23 mouse cellular contexts compared by ENCODE assay signal in genomic region chr6:16076266-16076665, GRCm38 (mm10).
DNase-seq lines count a peak whose midpoint lies in the region; ATAC-seq lines count a peak whose summit lies in the region.
"Had no signal": no experiment of that assay in that cellular context is flagged by ENCODE, and none has a peak within 500 bp of the region (broad histone marks: within the 10 kb centered on the region; RNA-seq: fewer than 3 reads in every experiment).

No protein-coding gene starts in this region.

- DNase-seq in left cerebral cortex, postnatal 4 days, result peak; percentile 29
- no peak for DNase-seq in left cerebral cortex, postnatal 25 days (ENCODE audit: low spot score in 2 of 2)
- peak; percentile 6 for DNase-seq in testis, postnatal 14 days (ENCODE audit: low spot score)
- no peak for DNase-seq in testis, postnatal 10 days (ENCODE audit: low spot score)
- no peak for DNase-seq in gastrocnemius, postnatal 36 days
- DNase-seq: adrenal gland, adult 2 months; B cell, adult 2 months; cerebellum, adult 2 months; kidney, postnatal 25 days; liver, postnatal 0 days; lung, postnatal 10 days; right cerebral cortex, adult 18-20 months; thymus, postnatal 14 days had no signal

- H3K4me1 ChIP-seq in forebrain, embryonic 16.5 days (replicated peaks; ENCODE audit: control insufficient read depth, insufficient read depth, low read length), result peaks cover 5% of the 10 kb centered on the region; the same call in 1 of the 2 replicates
- H3K4me1 ChIP-seq in forebrain, embryonic 13.5 days, result peaks cover 12% of the 10 kb centered on the region; the same call in 1 of the 2 replicates
- H3K4me1 ChIP-seq: hindbrain, embryonic 10.5 days; midbrain, embryonic 10.5 days had no signal

- intact Hi-C loops in left cerebral cortex, postnatal 4 days (cut with DNase I), result no loop called here
- intact Hi-C loops in left cerebral cortex, postnatal 25 days (cut with DNase I), result no loop called here
- intact Hi-C loops in gastrocnemius, postnatal 36 days (cut with DNase I), result no loop called here

- ATAC-seq in forebrain, embryonic 16.5 days, result peak; percentile 38; the same call in 1 of the 2 replicates
- ATAC-seq in forebrain, embryonic 13.5 days, result no peak
- ATAC-seq: intestine, postnatal 0 days; liver, postnatal 0 days had no signal

- H3K27ac ChIP-seq in forebrain, embryonic 16.5 days (ENCODE audit: low read length), result no peak overlapping the region
- H3K27ac ChIP-seq in forebrain, embryonic 13.5 days, result no peak overlapping the region
- H3K27ac ChIP-seq: hindbrain, embryonic 10.5 days; limb, embryonic 12.5 days; midbrain, embryonic 10.5 days had no signal

- no peaks in the 10 kb centered on the region for H3K36me3 ChIP-seq in forebrain, embryonic 16.5 days (ENCODE audit: control insufficient read depth, insufficient read depth)
- no peaks in the 10 kb centered on the region for H3K36me3 ChIP-seq in forebrain, embryonic 13.5 days (ENCODE audit: poor library complexity, severe bottlenecking)
- H3K36me3 ChIP-seq: G1E; hindbrain, embryonic 10.5 days; limb, embryonic 12.5 days; midbrain, embryonic 10.5 days had no signal

- WGBS in forebrain, embryonic 16.5 days, result 61% methylated on average over 2 of the region's 2 CpGs
- 77% methylated on average over 2 of the region's 2 CpGs for WGBS in forebrain, embryonic 13.5 days

- H3K4me3 ChIP-seq in forebrain, embryonic 16.5 days (replicated peaks; ENCODE audit: low read length), result no peak overlapping the region
- no peak overlapping the region for H3K4me3 ChIP-seq in forebrain, embryonic 13.5 days
- H3K4me3 ChIP-seq: hindbrain, embryonic 10.5 days; limb, embryonic 12.5 days; midbrain, embryonic 10.5 days had no signal

- H3K4me2 ChIP-seq in forebrain, embryonic 16.5 days (ENCODE audit: low read length), result no peak overlapping the region
- no peak overlapping the region for H3K4me2 ChIP-seq in forebrain, embryonic 13.5 days
- H3K4me2 ChIP-seq: heart, embryonic 11.5 days; limb, embryonic 12.5 days; liver, embryonic 11.5 days had no signal

- no peaks in the 10 kb centered on the region; the same call in 1 of the 2 replicates for H3K27me3 ChIP-seq in forebrain, embryonic 16.5 days (replicated peaks; ENCODE audit: control insufficient read depth, insufficient read depth, low read length)
- no peaks in the 10 kb centered on the region for H3K27me3 ChIP-seq in forebrain, embryonic 13.5 days
- H3K27me3 ChIP-seq: CH12.LX; limb, embryonic 12.5 days had no signal

- no peaks in the 10 kb centered on the region for H3K9me3 ChIP-seq in forebrain, embryonic 16.5 days (ENCODE audit: control insufficient read depth, low read length)
- no peaks in the 10 kb centered on the region for H3K9me3 ChIP-seq in forebrain, embryonic 13.5 days (replicated peaks)
- H3K9me3 ChIP-seq: G1E; hindbrain, embryonic 10.5 days; limb, embryonic 12.5 days; midbrain, embryonic 10.5 days had no signal

- H3K9ac ChIP-seq in forebrain, embryonic 16.5 days (replicated peaks; ENCODE audit: low read depth, low read length), result no peak overlapping the region
- no peak overlapping the region for H3K9ac ChIP-seq in forebrain, embryonic 13.5 days
- H3K9ac ChIP-seq: limb, embryonic 12.5 days; liver, postnatal 0 days had no signal

Comparison
In these comparisons a context has a peak if more than half of its experiments do, and no peak if none do; other contexts are left out.
1. DNase-seq: peak in left cerebral cortex, postnatal 4 days (single experiment) and testis, postnatal 14 days (single experiment); none in left cerebral cortex, postnatal 25 days (0 of 2), testis, postnatal 10 days (single experiment) and gastrocnemius, postnatal 36 days (0 of 2).